Mouse (Mus musculus) lung, postnatal 4 days (tissue): ENCODE data around the gene Stk40.
"Not testable (repeated sequence)": the region's sequence is repeated elsewhere in the genome, so short reads cannot be mapped to it uniquely, and the experiment has no call there.

Experiments used
- DNase-seq, 2 experiments: peaks; one replicate each; pipeline ENCODE4 v3.0.0; 2021

The Stk40 gene

DNA sequence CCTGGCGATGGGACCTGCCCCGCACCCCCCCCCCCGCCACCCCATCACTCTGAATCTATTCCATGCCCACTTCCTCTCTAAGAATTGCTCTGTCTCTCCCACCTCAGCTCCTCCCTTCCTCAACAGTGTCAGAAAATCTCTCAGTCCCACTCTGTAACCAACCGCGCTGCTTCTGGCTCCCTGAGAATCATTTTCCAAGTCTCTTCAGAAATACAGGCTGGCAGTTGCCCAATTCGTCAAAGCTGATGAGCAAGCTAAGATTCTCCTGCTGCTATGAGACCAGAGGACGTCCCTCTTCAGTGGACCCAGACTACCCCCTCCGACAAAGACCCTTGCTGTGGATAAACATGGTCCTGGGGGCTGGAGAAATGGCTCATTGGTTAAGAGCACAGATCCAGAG, 55.7 kb downstream of the Stk40 start:
- DNase-seq: no peak

DNA sequence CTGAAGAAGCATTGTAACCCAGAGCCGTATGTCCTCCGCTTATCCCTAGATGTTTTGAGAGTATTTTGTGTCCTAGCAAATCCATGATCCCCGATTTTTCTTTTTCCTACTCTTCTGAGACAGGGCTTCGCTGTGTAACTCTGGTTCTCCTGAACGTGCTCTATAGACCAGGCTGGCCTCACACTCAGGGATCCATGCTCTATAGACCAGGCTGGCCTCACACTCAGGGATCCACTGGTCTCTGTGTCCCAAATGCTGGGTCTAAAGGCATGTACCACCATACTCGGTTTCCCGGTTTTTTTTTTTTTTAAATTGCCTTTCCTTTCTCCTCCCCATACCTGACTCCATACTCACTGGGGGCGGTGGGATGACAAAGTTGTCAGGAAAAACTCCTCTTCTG, 57.2 kb downstream of the Stk40 start:
- no peak for DNase-seq

DNA sequence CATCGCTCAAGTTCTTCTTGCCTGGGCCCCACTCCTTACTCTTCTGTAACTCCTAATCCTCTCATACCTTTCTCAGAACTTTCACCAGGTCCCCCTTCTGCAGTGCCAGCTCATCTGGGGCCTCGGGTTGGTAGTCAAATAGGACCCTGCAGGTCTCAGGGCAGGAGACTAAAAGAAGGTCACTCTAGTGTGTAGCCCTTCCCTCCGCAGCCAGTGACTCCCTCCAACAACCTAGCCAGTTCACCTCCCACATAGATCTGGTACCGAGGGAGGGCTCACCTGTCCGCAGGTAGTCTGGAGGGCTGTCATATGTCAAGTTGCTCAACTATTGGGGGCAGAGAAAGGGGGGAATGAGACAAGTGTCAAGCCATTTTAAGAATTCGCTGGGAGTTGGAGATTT, 57.7 kb downstream of the Stk40 start:
- no peak for DNase-seq

DNA sequence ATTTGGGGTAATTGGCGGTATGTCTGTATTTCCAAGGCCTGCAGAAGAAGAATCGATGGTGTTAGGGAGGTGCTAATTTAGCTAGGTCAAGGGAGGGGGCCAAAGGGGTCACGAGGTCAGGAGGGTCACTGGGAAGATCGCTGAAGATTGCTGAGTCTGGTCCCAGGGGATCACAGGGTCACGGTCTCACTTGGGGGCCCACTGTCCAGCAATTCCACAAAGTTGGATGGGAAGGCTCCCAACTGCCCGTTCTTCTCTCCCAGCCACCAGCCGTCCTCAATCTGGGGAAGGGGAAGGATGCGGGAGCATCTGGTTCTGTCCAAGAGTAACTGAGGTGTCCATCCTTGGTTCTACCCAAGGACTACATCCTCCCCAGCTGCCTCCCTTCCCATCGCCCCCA, 58.2 kb downstream of the Stk40 start:
- no peak for DNase-seq

DNA sequence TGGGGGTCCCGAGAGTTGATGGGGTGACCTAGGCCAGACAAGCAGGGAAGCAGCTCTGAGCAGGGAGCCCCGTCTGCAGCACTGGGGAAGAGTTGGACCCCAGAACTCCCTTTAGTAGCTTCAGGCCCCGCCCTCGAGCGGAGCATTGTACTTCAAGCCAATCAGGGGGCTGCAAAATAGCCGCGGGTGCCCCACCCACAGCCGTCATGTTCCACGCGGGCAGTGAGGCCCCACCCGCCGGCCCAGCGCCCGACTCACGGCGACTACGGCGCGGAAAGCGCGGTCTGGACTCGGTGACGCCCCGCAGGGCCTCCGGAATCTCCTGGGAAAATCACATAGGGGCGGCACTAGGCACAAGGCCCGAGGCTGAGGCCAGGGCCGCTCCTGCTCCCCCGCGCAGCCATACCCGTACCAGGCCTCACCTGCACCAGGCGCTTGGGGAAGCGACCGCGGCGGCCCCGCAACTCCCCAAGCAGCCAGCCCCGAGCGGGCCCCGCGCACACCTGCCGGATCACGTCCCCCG, 58.8 kb downstream of the Stk40 start:
- DNase-seq: peak; percentile 94 to 96

DNA sequence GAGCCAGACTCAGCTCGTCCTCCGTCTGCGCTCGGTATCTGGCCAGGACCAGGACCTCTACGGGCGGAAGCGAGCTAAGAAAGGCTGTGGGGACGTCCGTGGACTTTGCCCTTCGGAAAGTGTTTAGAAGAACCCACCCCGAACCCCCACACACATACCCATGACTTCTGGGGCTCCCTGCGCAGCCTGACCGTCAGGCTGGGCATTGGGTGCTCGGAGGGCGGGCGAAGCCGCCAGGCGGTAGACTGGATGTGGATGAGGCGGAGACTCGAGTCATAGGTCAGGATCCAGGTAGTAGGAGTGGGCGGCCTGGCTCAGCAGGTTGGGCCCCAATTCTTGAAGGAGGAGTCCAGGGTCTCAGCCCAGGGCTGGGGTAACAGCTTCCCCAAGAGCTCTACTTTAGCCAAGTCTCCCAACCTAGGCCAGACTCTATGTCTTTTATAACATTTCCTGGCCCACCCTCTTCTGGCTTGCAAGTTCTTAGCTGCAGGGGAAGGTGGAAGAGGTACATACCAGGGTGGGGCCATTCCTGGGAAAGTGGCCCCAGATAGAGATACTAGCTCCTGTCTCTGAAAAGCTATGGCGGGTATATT, 59.4 kb downstream of the Stk40 start, which contains the start of gene Sh3d21:
Gene Sh3d21, minus strand, starts transcription at position 425 of the 593 bp plus-strand sequence.
- DNase-seq: peak; percentile 52 to 59

DNA sequence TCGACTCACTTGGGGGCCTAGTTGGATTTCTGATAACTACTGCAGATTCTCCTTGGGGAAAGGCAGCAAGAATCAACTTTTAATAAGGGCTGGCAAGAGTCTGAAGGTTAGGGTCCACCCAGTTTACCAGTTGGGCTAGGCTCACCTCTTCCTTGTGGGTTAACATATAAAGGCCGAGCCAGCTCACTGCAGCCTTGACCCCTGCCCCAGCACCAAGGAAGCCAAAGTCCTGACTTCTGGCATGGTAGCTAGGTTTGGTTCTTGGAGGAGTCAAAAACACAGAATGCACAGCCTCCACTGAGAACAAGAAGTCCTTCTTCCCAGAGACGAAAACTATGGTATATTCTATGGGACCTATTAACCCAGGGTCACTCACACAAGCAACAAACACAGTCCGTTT, 59.9 kb downstream of the Stk40 start:
- no peak for DNase-seq

DNA sequence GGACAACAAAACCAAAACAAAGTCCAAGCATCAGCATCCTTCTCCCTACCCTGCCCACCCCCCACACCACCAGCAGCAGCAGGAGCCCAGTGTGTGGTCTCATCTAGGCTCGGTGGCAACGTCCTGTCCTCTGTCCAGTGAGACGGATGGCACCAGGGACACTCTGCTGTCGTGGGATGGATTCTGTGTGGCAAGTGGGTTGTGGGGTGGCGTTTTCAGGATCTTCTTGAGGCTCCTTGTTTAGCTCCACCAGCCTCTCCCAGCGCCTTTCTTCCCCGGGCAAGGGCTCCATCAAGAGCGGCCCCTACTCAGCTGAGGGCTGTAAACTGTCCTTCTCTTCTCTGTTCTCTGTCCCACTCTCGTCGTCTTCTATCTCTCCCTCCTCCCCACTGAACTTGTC, 61.3 kb downstream of the Stk40 start:
- DNase-seq: not testable (repeated sequence)

DNA sequence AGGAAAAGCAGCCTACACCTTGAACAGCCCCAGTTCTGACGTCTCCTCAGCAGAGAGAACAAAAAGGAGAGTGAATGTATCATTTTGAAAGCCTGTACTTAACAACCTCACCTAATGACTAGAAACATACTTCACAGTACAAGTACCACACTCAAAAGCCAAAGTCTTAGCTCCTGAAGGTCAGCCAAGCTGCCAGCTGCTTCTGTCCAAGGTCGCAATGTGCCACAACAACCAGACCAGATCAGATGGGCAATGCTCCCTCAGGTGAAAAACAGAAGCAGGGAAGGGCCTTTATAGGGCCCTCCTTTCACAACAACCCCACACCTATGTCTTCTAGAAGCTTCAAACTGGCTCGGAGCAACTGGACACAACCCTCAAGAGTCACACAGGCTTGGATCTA, 62.3 kb downstream of the Stk40 start:
- peak in 1 of 2 experiments; percentile 42 for DNase-seq

DNA sequence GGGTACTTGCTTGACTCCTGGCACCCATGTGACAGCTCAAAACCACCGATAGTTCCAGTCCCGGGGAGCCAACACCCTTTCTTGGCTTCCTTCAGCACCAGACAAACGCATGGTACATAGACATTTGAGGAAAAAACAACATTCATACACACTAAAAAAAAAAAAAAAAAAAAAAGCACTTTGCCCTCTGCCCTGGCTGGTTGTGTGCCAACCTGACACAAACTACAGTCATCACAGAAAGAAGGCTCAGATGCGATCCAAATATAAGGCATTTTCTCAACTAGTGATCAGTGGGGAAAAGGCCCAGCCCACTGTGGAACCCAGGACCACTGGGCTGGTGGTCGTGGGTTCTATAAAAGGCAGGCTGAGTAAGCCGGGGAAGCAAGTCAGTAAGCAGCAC, 65.1 kb downstream of the Stk40 start:
- DNase-seq: peak in 1 of 2 experiments; percentile 3

DNA sequence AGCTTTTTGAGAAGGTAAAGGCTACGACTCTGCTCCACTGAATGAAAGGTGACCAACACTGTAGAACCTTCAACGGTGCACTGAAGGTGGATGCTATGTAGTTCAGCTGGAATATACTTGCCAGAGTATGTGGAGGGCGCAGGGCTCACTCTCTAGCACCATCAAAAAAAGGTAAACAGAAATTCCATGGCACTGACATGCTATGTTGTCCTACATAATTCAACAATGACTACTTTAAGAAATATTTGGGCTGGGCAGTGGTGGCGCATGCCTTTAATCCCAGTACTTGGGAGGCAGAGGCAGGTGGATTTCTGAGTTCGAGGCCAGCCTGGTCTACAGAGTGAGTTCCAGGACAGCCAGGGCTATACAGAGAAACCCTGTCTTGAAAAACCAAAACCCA, 67.0 kb downstream of the Stk40 start:
- not testable (repeated sequence) for DNase-seq

DNA sequence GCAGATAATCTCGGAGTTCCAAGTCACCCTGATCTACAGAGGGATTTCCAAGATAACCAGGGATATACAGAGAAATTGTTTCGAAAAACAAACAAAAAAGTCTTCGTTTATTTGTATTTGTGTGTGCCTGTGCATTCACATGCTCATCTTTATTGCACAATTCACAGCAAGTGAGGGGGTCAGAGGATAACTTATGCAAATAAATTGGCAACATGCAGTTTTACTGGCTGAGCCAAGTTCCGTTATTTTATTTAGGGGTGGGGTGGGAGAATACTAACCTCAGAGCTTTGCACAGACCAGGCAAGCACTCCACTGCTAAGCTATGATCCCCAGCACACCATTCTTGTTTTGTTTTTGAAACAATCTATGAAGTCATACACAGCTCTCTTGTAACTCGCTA, 70.0 kb downstream of the Stk40 start:
- no peak for DNase-seq

DNA sequence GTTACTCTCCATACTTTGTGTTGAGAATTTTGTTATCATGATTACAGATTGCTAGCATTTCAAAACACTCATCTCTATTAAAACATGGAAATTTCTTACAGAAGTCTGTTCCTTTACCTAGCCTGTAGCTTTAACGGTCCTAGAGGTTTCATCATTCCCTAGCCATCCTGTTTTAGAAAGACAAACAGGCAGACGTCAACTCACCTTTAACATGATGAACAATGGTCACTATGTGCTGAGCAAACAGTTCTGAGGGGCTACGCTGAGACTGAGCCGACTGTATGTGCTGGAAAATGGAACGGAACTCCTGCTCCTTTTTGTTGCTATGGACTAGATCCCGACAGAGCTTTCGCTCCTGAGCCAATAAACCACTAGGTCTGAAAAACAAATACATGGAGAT, 72.2 kb downstream of the Stk40 start:
- not testable (repeated sequence) for DNase-seq

DNA sequence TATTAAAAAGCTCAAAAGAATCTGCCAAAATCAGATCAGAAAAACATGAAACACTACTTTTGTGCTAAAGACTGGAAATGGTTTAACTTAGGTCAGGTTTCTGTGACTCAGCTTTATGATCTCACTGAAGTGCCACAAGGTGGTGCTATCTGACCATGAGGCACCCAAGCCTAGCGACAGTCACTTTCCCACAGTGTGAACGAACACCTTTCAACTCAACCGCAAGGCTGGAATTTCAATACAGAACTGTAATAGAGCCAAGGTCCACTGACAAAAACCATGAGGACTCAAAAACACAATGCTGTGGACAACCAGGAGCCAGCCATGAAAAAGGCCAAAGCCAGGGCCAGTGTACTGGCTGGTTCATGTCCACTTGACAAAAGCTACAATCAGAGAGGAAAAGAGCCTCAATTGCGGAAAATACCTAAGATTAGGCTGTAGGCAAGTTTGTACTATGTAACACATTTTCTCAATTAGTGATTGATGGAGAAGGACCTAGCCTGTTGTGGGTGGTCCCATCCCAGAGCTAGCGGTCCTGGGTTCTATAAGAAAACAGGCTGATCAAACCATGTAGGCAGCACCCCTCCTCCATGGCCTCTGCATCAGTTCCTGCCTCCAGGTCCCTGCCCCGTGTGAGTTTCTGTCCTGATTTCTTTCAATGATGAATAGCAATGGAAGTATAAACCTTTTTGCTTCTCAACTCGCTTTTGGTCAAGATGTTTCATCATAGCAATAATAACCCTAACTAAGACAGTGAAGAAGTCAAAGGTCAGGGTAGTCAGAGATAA, 77.6 kb downstream of the Stk40 start:
- DNase-seq: peak in 1 of 2 experiments; percentile 65

DNA sequence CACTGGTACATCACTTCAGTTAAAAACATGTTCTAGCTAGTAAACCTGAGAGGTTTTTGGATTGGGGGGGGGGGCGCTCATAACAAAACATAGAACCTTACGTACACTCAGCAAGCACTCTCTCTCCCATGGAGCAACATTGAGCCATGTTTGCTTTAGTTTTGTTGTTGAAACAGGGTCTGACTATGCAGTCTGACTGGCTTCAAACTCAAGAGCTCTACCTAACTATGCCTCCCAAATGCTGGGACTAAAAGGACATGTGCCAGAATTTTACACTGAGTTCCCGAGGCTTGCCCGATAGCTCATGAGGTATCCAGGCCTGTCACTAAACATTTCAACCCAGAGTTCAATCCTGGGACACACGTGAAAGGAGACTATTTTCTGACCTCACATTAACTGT, 79.3 kb downstream of the Stk40 start:
- DNase-seq: no peak

DNA sequence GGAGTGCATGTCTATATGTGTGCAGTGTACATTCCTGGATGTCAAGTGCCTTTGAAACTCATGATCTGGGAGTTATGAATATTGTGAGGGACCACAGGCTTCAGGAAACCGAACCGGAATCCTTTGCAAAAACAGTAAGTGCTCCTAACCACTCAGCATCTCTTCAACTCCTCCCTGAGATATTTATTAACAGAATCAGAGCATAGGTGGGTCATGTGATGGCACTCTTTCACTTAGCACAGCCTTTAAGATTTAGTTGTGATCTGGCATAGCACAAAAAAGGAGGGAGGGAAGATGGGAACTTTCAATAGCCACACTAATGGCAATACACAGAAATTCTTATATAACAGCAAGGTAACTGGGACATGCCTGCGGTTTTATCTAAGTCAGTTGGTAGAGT, 83.3 kb downstream of the Stk40 start:
- DNase-seq: no peak
